Mouse (Mus musculus): ENCODE data around the gene Gpr22. TPM values are rescaled to one million over a fixed set of nuclear protein-coding genes. Genes with fewer than 3 reads are reported as not detected.

The Gpr22 gene
- polyA plus RNA-seq, 1 experiment from 2014 or later = 4.9 TPM

DNA sequence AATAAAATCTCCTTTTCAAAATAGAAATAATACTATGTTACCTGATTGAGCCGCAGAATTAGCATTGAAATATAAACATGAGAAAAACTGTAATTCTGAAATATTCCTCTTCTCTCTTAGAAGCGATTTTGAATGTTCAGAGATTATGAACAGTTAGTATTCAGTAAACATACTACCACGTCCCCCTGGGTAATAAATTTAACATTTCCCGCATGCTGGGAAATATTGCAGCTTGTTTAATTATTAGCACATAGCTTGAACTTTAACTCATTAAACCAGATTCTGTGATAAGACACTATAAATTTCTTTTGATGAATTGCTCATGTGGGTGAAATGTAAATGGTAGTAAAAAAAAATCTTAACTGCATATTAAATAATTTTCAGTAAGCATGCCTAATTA, 1.0 kb downstream of the Gpr22 start:
- no peaks in the 10 kb centered on the region for H3K9me3 ChIP-seq
- no peaks in the 10 kb centered on the region for H3K27me3 ChIP-seq (ENCODE audit: insufficient read depth, poor library complexity, severe bottlenecking)
- WGBS = 81% methylated on average over 4 of the region's 4 CpGs
- H3K27ac ChIP-seq = peak overlapping the region; percentile 77; the same call in 1 of the 2 replicates
- H3K36me3 ChIP-seq = no peaks in the 10 kb centered on the region
- DNase-seq (ENCODE audit: low spot score) = no peak
- H3K4me1 ChIP-seq = no peaks in the 10 kb centered on the region; the same call in 1 of the 2 replicates
- H3K4me3 ChIP-seq = peak overlapping the region; percentile 50

DNA sequence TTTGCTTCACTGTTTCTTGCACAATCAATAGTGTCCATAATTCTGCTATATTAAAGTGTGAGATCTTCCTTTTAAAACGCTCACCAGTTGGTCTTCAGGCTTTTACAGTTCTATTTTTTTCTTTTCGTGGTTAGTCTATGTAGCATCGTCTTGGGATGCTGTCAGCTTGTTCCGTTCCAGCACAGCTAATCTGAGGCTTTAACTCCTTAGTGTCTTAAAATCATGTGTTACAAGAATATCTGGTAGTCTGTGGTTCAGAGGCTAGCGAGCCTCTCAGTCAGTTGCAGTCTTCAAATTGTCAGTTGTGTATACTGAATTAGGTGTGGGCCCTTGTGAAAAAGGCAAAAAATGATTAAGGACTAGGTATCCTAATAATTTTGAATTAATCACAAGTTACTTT, 1.5 kb downstream of the Gpr22 start:
- peak overlapping the region; percentile 50 for H3K4me3 ChIP-seq
- no peaks in the 10 kb centered on the region; the same call in 1 of the 2 replicates for H3K4me1 ChIP-seq
- peak overlapping the region; percentile 67; the same call in 1 of the 2 replicates for H3K27ac ChIP-seq
- H3K9me3 ChIP-seq = no peaks in the 10 kb centered on the region
- no peaks in the 10 kb centered on the region for H3K36me3 ChIP-seq
- 50% methylated on average over 5 of the region's 5 CpGs for WGBS
- DNase-seq (ENCODE audit: low spot score) = no peak
- H3K27me3 ChIP-seq (ENCODE audit: insufficient read depth, poor library complexity, severe bottlenecking) = no peaks in the 10 kb centered on the region

DNA sequence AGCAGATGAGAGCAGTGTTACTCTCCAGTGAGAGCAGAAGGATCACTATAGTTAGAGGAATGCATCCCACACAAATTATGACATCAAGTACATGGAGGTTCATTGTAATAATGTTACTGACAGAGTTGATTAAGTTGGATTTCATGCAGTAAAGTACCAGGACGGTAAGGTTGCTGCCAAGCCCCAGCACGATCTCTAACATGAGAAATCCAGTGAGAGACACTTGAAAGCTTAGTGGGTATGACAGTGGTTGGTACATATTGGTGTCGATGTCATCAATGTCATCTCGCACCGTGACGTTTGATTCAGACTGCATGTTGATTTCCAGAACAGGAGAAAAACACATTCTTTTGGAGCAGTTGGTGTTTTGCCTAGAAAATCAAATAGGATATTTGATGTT, 4.1 kb downstream of the Gpr22 start:
- Histone ChIP-seq H3K4me1 (peaks cover 1% of the 10 kb centered on the region; the same call in 1 of the 2 replicates), H3K4me3 (no peak overlapping the region)

GRCm38 (mm10) chr12:31707531-31707930, 6.2 kb downstream of the Gpr22 start:
- H3K4me3 ChIP-seq = no peak overlapping the region
- 60% methylated on average over 1 of the region's 1 CpGs for WGBS
- no peak for DNase-seq (ENCODE audit: low spot score)
- no peaks in the 10 kb centered on the region for H3K27me3 ChIP-seq (ENCODE audit: insufficient read depth, poor library complexity, severe bottlenecking)
- H3K9me3 ChIP-seq = no peaks in the 10 kb centered on the region
- H3K36me3 ChIP-seq = no peaks in the 10 kb centered on the region
- peak overlapping the region; percentile 9; the same call in 1 of the 2 replicates for H3K27ac ChIP-seq
- H3K4me1 ChIP-seq = peaks cover 4% of the 10 kb centered on the region; the same call in 1 of the 2 replicates

More for the DNA sequence above, 4.1 kb downstream of the Gpr22 start:
- no peak for DNase-seq (ENCODE audit: low spot score)
- Histone ChIP-seq H3K9me3 (no peaks in the 10 kb centered on the region), H3K36me3 (no peaks in the 10 kb centered on the region), H3K27me3 (ENCODE audit: insufficient read depth, poor library complexity, severe bottlenecking) (no peaks in the 10 kb centered on the region), H3K27ac (no peak overlapping the region)
- WGBS = 81% methylated on average over 6 of the region's 6 CpGs

DNA sequence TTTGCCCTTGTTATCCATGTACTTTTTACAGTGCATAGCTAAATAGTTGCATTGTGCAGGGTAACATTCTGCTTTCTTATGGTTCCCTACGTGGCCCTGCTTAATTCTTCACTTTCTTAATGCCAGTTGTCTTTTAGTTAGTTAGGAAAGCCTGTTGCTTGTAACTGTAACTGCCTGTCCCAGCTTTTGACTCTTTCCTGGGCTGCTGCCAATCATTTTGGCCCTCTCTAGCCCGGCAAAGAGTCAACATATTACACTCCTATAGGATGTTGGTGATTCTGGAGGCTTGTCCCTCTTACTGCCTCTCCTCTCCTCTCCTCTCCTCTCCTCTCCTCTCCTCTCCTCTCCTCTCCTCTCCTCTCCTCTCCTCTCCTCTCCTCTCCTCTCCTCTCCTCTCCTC, 7.6 kb downstream of the Gpr22 start:
- H3K27ac ChIP-seq = peak overlapping the region; percentile 36; the same call in 1 of the 2 replicates
- H3K9me3 ChIP-seq = no peaks in the 10 kb centered on the region
- no peak for DNase-seq (ENCODE audit: low spot score)
- 49% methylated on average over 2 of the region's 2 CpGs for WGBS
- H3K27me3 ChIP-seq (ENCODE audit: insufficient read depth, poor library complexity, severe bottlenecking) = no peaks in the 10 kb centered on the region
- no peak overlapping the region for H3K4me3 ChIP-seq
- peaks cover 4% of the 10 kb centered on the region; the same call in 1 of the 2 replicates for H3K4me1 ChIP-seq
- no peaks in the 10 kb centered on the region for H3K36me3 ChIP-seq

GRCm38 (mm10) chr12:31703904-31704303, 9.8 kb downstream of the Gpr22 start:
- Histone ChIP-seq H3K27ac (peak overlapping the region; percentile 78; the same call in 1 of the 2 replicates), H3K27me3 (ENCODE audit: insufficient read depth, poor library complexity, severe bottlenecking) (no peaks in the 10 kb centered on the region), H3K4me1 (peaks cover 4% of the 10 kb centered on the region; the same call in 1 of the 2 replicates), H3K36me3 (no peaks in the 10 kb centered on the region), H3K9me3 (no peaks in the 10 kb centered on the region), H3K4me3 (no peak overlapping the region)
- peak; percentile 86 for DNase-seq (ENCODE audit: low spot score)
- 24% methylated on average over 6 of the region's 6 CpGs for WGBS

- Histone ChIP-seq H3K4me1 (peaks cover 4% of the 10 kb centered on the region; the same call in 1 of the 2 replicates), H3K27me3 (ENCODE audit: insufficient read depth, poor library complexity, severe bottlenecking) (no peaks in the 10 kb centered on the region), H3K36me3 (peaks cover 20% of the 10 kb centered on the region), H3K4me3 (no peak overlapping the region), H3K27ac (peak overlapping the region; percentile 52; the same call in 1 of the 2 replicates), H3K9me3 (no peaks in the 10 kb centered on the region)
- 85% methylated on average over 5 of the region's 5 CpGs for WGBS
- no peak for DNase-seq (ENCODE audit: low spot score)
These were observed 12.3 kb downstream of the Gpr22 start for GRCm38 (mm10) chr12:31701411-31701810.

GRCm38 (mm10) chr12:31700623-31701347, 13.0 kb downstream of the Gpr22 start:
- Histone ChIP-seq H3K4me3 (no peak overlapping the region), H3K9me3 (no peaks in the 10 kb centered on the region), H3K36me3 (peaks cover 20% of the 10 kb centered on the region), H3K27ac (peak overlapping the region; percentile 52; the same call in 1 of the 2 replicates), H3K27me3 (ENCODE audit: insufficient read depth, poor library complexity, severe bottlenecking) (no peaks in the 10 kb centered on the region), H3K4me1 (peaks cover 4% of the 10 kb centered on the region; the same call in 1 of the 2 replicates)
- 72% methylated on average over 5 of the region's 5 CpGs for WGBS
- DNase-seq (ENCODE audit: low spot score) = no peak

DNA sequence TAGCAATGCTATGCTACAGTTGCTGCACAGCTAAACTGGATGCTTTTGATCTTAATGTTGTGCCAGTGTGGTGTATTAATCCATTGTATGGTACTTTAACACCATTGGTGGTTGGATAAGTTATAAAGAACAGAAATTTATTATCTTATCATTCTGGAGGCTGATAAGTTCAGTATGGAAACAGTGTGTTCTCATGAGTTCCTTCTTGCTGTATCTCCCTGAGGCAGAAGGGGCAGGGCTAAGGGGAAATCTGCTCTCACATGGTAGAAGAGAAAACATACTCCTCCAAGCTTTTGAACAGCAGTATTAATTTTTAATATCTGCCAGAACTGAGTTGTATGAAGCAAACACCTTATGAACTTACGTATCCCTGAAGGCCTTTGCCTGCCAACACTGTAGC, 20.5 kb downstream of the Gpr22 start:
- WGBS = 87% methylated on average over 1 of the region's 1 CpGs
- Histone ChIP-seq H3K27ac (no peak overlapping the region), H3K27me3 (ENCODE audit: insufficient read depth, poor library complexity, severe bottlenecking) (no peaks in the 10 kb centered on the region), H3K4me1 (no peaks in the 10 kb centered on the region), H3K36me3 (peaks cover 24% of the 10 kb centered on the region), H3K4me3 (no peak overlapping the region), H3K9me3 (no peaks in the 10 kb centered on the region)
- no peak for DNase-seq (ENCODE audit: low spot score)

- no peaks in the 10 kb centered on the region for H3K36me3 ChIP-seq
- no peaks in the 10 kb centered on the region for H3K9me3 ChIP-seq
- no peaks in the 10 kb centered on the region for H3K4me1 ChIP-seq
- H3K27ac ChIP-seq = no peak overlapping the region
- H3K4me3 ChIP-seq = no peak overlapping the region
- DNase-seq (ENCODE audit: low spot score) = no peak
- H3K27me3 ChIP-seq (ENCODE audit: insufficient read depth, poor library complexity, severe bottlenecking) = no peaks in the 10 kb centered on the region
- 95% methylated on average over 3 of the region's 3 CpGs for WGBS
These were observed 27.1 kb downstream of the Gpr22 start for GRCm38 (mm10) chr12:31686679-31687078.

DNA sequence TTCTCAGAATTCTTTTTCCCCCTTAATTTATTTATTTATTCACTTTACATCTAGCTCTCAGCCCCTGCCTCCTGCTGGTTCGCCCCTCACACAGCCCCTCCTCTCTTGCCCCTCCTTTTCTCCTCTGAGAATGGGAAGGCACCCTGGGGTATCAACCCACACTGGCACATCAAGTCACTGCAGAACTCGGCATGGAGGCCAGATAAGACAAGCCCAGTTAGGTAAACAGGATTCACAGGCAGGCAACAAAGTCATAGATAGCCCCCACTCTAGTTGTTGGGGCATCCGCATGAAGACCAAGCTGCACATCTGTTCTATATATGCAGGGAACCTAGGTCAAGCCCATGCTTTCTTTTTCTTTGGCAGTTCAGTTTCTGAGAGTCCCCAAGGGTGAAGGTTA, 46.6 kb downstream of the Gpr22 start:
- no peaks in the 10 kb centered on the region for H3K9me3 ChIP-seq
- no peaks in the 10 kb centered on the region for H3K4me1 ChIP-seq
- H3K4me3 ChIP-seq = no peak overlapping the region
- peaks cover 64% of the 10 kb centered on the region for H3K36me3 ChIP-seq
- WGBS = 59% methylated on average over 3 of the region's 3 CpGs
- H3K27me3 ChIP-seq (ENCODE audit: insufficient read depth, poor library complexity, severe bottlenecking) = no peaks in the 10 kb centered on the region
- no peak overlapping the region for H3K27ac ChIP-seq
- DNase-seq (ENCODE audit: low spot score) = no peak

GRCm38 (mm10) chr12:31665999-31666398, 47.7 kb downstream of the Gpr22 start:
- peaks cover 56% of the 10 kb centered on the region for H3K36me3 ChIP-seq
- H3K4me3 ChIP-seq = no peak overlapping the region
- no peaks in the 10 kb centered on the region for H3K4me1 ChIP-seq
- no peak overlapping the region for H3K27ac ChIP-seq
- no peaks in the 10 kb centered on the region for H3K9me3 ChIP-seq
- WGBS = 83% methylated on average over 6 of the region's 6 CpGs
- no peaks in the 10 kb centered on the region for H3K27me3 ChIP-seq (ENCODE audit: insufficient read depth, poor library complexity, severe bottlenecking)
- DNase-seq (ENCODE audit: low spot score) = no peak

All from heart, embryonic 10.5 days (tissue).